Comparison of ENCODE assay signal across 15 mouse cellular contexts in the genomic region with DNA sequence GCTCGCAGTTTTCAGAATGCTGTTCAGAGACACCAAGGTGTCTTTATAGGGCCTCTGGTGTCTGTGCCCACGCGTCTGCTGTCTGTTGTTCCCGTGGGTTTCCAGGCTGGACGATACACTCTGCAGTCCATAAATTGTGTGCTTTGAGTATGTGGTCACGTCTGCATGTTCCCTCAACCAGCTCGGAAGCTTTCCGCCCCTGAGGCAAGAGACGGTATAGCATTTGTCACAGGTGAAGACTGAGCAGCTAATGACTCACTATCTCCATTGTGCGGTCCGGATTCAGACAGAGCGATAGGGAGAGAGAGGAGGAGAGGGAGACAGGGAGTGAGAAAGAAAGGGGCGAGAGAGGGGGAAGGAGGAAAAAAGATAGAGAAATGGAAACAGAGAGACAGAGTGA. TPM values are rescaled to one million over a fixed set of nuclear protein-coding genes. Genes with fewer than 3 reads are reported as not detected.
DNase-seq lines count a peak whose midpoint lies in the region; ATAC-seq and TF ChIP-seq lines count a peak whose summit lies in the region.
"Had no signal": no experiment of that assay in that cellular context is flagged by ENCODE, and none has a peak within 500 bp of the region (broad histone marks: within the 10 kb centered on the region; RNA-seq: fewer than 3 reads in every experiment).

No protein-coding gene starts in this region.

- H3K4me3 ChIP-seq in heart, embryonic 10.5 days = peak overlapping the region; percentile 28; the same call in 1 of the 2 replicates
- no peak overlapping the region for H3K4me3 ChIP-seq in lung, embryonic 14.5 days (ENCODE audit: low read depth, low read length)
- H3K4me3 ChIP-seq in lung, adult 2 months (replicated peaks; ENCODE audit: extremely low read depth, low read depth, low read length) = no peak overlapping the region
- H3K4me3 ChIP-seq in heart, embryonic 15.5 days = peak overlapping the region; percentile 27
- no peak overlapping the region for H3K4me3 ChIP-seq in stomach, postnatal 0 days (ENCODE audit: low read depth, low read length)
- H3K4me3 ChIP-seq: hindbrain, embryonic 15.5 days had no signal

- H3K9ac ChIP-seq in lung, embryonic 14.5 days = no peak overlapping the region
- H3K9ac ChIP-seq in heart, embryonic 15.5 days = no peak overlapping the region
- H3K9ac ChIP-seq in stomach, postnatal 0 days (ENCODE audit: low read length) = no peak overlapping the region
- H3K9ac ChIP-seq: hindbrain, embryonic 15.5 days had no signal

- 0 out of 2 replicates have a peak, but pooled peaks have one; percentile 7 for TF ChIP-seq CTCF in lung, embryonic 14.5 days (IDR thresholded peaks at IDR 0.05; ENCODE audit: low read depth)
- no peak for TF ChIP-seq CTCF in lung, adult 2 months (IDR thresholded peaks at IDR 0.05; ENCODE audit: insufficient read depth, low read length)
- TF ChIP-seq CTCF in stomach, postnatal 0 days (IDR thresholded peaks at IDR 0.05; ENCODE audit: low read depth) = peak; percentile 28

- H3K36me3 ChIP-seq in heart, embryonic 10.5 days = no peaks in the 10 kb centered on the region
- H3K36me3 ChIP-seq in lung, embryonic 14.5 days (ENCODE audit: insufficient read depth) = no peaks in the 10 kb centered on the region
- no peaks in the 10 kb centered on the region for H3K36me3 ChIP-seq in heart, embryonic 15.5 days
- H3K36me3 ChIP-seq in stomach, postnatal 0 days (ENCODE audit: control insufficient read depth, insufficient read depth, low read length) = no peaks in the 10 kb centered on the region
- H3K36me3 ChIP-seq: hindbrain, embryonic 15.5 days had no signal

- no peak overlapping the region for H3K4me2 ChIP-seq in lung, embryonic 14.5 days
- peak overlapping the region; percentile 55 for H3K4me2 ChIP-seq in heart, embryonic 15.5 days
- H3K4me2 ChIP-seq in stomach, postnatal 0 days (replicated peaks; ENCODE audit: low read depth) = 0 out of 2 replicates have a peak overlapping the region, but pooled peaks have one; percentile 3
- H3K4me2 ChIP-seq: hindbrain, embryonic 15.5 days; midbrain, embryonic 11.5 days had no signal

- no peaks in the 10 kb centered on the region for H3K27me3 ChIP-seq in heart, embryonic 10.5 days (ENCODE audit: insufficient read depth, poor library complexity, severe bottlenecking)
- H3K27me3 ChIP-seq in lung, embryonic 14.5 days (ENCODE audit: insufficient read depth, low read length) = no peaks in the 10 kb centered on the region
- no peaks in the 10 kb centered on the region for H3K27me3 ChIP-seq in heart, embryonic 15.5 days
- no peaks in the 10 kb centered on the region for H3K27me3 ChIP-seq in stomach, postnatal 0 days (ENCODE audit: control insufficient read depth, insufficient read depth, low read length)
- H3K27me3 ChIP-seq: hindbrain, embryonic 15.5 days had no signal

- H3K9me3 ChIP-seq in heart, embryonic 10.5 days = no peaks in the 10 kb centered on the region
- H3K9me3 ChIP-seq in lung, embryonic 14.5 days (ENCODE audit: low read depth, low read length) = no peaks in the 10 kb centered on the region
- no peaks in the 10 kb centered on the region for H3K9me3 ChIP-seq in heart, embryonic 15.5 days (replicated peaks)
- no peaks in the 10 kb centered on the region for H3K9me3 ChIP-seq in stomach, postnatal 0 days (ENCODE audit: control insufficient read depth, low read length)
- H3K9me3 ChIP-seq: hindbrain, embryonic 15.5 days had no signal

- no peak for TF ChIP-seq EP300 in stomach, postnatal 0 days (optimal IDR thresholded peaks at IDR 0.05)

- WGBS in heart, embryonic 10.5 days = 51% methylated on average over 13 of the region's 13 CpGs
- 52% methylated on average over 13 of the region's 13 CpGs for WGBS in lung, embryonic 14.5 days
- 62% methylated on average over 13 of the region's 13 CpGs for WGBS in lung, adult 2 months
- WGBS in heart, embryonic 15.5 days = 40% methylated on average over 13 of the region's 13 CpGs
- 50% methylated on average over 13 of the region's 13 CpGs for whole genome bisulfite sequencing in stomach, postnatal 0 days

- no peak; the same call in 1 of the 2 replicates for ATAC-seq in lung, embryonic 14.5 days (ENCODE audit: insufficient read depth)
- no peak for ATAC-seq in heart, embryonic 15.5 days (replicated peaks; ENCODE audit: insufficient number of reproducible peaks, insufficient read depth, low FRiP score, low read depth)
- peak; percentile 77 for ATAC-seq in stomach, postnatal 0 days (ENCODE audit: low FRiP score, low TSS enrichment)
- ATAC-seq: forebrain, embryonic 16.5 days had no signal

- intact Hi-C loops in left cerebral cortex, postnatal 14 days (cut with DNase I) = no loop called here

- no peak for TF ChIP-seq POLR2A in lung, adult 2 months (IDR thresholded peaks at IDR 0.05; ENCODE audit: borderline replicate concordance, extremely low read depth, low read depth, low read length)

- peaks cover 19% of the 10 kb centered on the region for H3K4me1 ChIP-seq in heart, embryonic 10.5 days
- peaks cover under 1% of the 10 kb centered on the region; the same call in 1 of the 2 replicates for H3K4me1 ChIP-seq in lung, embryonic 14.5 days (ENCODE audit: insufficient read depth)
- H3K4me1 ChIP-seq in lung, adult 2 months (ENCODE audit: control insufficient read depth, insufficient read depth, low read length) = peaks cover 2% of the 10 kb centered on the region; the same call in 1 of the 2 replicates
- peaks cover 15% of the 10 kb centered on the region for H3K4me1 ChIP-seq in heart, embryonic 15.5 days (replicated peaks)
- H3K4me1 ChIP-seq in stomach, postnatal 0 days (replicated peaks; ENCODE audit: control insufficient read depth, insufficient read depth) = no peaks in the 10 kb centered on the region
- H3K4me1 ChIP-seq: hindbrain, embryonic 15.5 days had no signal

- no peak for DNase-seq in heart, embryonic 10.5 days (ENCODE audit: low spot score)
- DNase-seq in heart, adult 9 months (ENCODE audit: low spot score in 2 of 2) = no peak
- no peak for DNase-seq in lung, embryonic 14.5 days
- no peak for DNase-seq in lung, adult 2 months
- DNase-seq in stomach, postnatal 0 days (ENCODE audit: low spot score) = peak; percentile 55
- DNase-seq in left cerebral cortex, postnatal 14 days (ENCODE audit: low spot score in 2 of 2) = no peak
- DNase-seq in urinary bladder, postnatal 25 days (ENCODE audit: low spot score) = no peak
- DNase-seq: cerebellum, adult 11 months; gastrocnemius, postnatal 14 days; left cerebral cortex, postnatal 4 days; spleen, adult 18-20 months had no signal

- peak overlapping the region; percentile 70; the same call in 1 of the 2 replicates for H3K27ac ChIP-seq in heart, embryonic 10.5 days
- H3K27ac ChIP-seq in lung, embryonic 14.5 days (ENCODE audit: low read depth) = no peak overlapping the region
- peak overlapping the region; percentile 4; the same call in 1 of the 2 replicates for H3K27ac ChIP-seq in heart, embryonic 15.5 days
- H3K27ac ChIP-seq in stomach, postnatal 0 days (replicated peaks) = no peak overlapping the region; the same call in 1 of the 2 replicates
- H3K27ac ChIP-seq: hindbrain, embryonic 15.5 days had no signal

RNA-seq across cellular contexts. Expression of gene Otud7b, which starts 10.8 kb away (rescaled TPM):
- polyA plus RNA-seq in heart, embryonic 10.5 days (2016; fragmentation: Nextera tagmentation; extraction: Ambion mirVana) = 15.2 and 16.1 TPM in 2 replicates
- polyA plus RNA-seq in lung, embryonic 14.5 days (2014; fragmentation: Nextera tagmentation; extraction: Ambion mirVana) = 18.9 and 21.3 TPM in 2 replicates
- polyA plus RNA-seq in lung, adult 2 months (2012; rRNA removed) = 25.6 and 38.7 TPM in 2 replicates
- polyA plus RNA-seq in heart, embryonic 15.5 days (2015; fragmentation: Nextera tagmentation; extraction: Ambion mirVana) = 20.1 and 24.5 TPM in 2 replicates
- polyA plus RNA-seq in stomach, postnatal 0 days (2015; fragmentation: Nextera tagmentation; extraction: Ambion mirVana) = 12.3 and 14.5 TPM in 2 replicates
- 10 to 100 TPM; 18.2 to 22.3 TPM for total RNA-seq in left cerebral cortex, postnatal 14 days (2021)

RNA-seq across cellular contexts. Expression of gene Vps45, which starts 35.2 kb away (rescaled TPM):
- 26.1 and 30.6 TPM in 2 replicates for polyA plus RNA-seq in heart, embryonic 10.5 days (2016; fragmentation: Nextera tagmentation; extraction: Ambion mirVana)
- 18.6 and 19.7 TPM in 2 replicates for polyA plus RNA-seq in lung, embryonic 14.5 days (2014; fragmentation: Nextera tagmentation; extraction: Ambion mirVana)
- polyA plus RNA-seq in lung, adult 2 months (2012; rRNA removed) = 3.6 and 4.7 TPM in 2 replicates
- 38.3 and 40.2 TPM in 2 replicates for polyA plus RNA-seq in heart, embryonic 15.5 days (2015; fragmentation: Nextera tagmentation; extraction: Ambion mirVana)
- 28.0 and 32.1 TPM in 2 replicates for polyA plus RNA-seq in stomach, postnatal 0 days (2015; fragmentation: Nextera tagmentation; extraction: Ambion mirVana)
- total RNA-seq in left cerebral cortex, postnatal 14 days (2021) = 10 to 100 TPM; 34.3 to 37.3 TPM

Comparison
In these comparisons a context has a peak if more than half of its experiments do, and no peak if none do; other contexts are left out.
1. H3K27ac ChIP-seq: peak in heart, embryonic 10.5 days (single experiment) and heart, embryonic 15.5 days (single experiment); none in lung, embryonic 14.5 days (single experiment) and stomach, postnatal 0 days (single experiment).
2. H3K4me3 ChIP-seq: peak in heart, embryonic 10.5 days (single experiment) and heart, embryonic 15.5 days (single experiment); none in lung, embryonic 14.5 days (single experiment), lung, adult 2 months (single experiment) and stomach, postnatal 0 days (single experiment).